Mouse (Mus musculus) intestine, embryonic 16.5 days (tissue): ENCODE measurements around the gene Zfpm1. TPM values are rescaled to one million over a fixed set of nuclear protein-coding genes. Genes with fewer than 3 reads are reported as not detected.

Source experiments
- ATAC-seq: fragments of 200-750 bp; cut with Nextera tagmentation; 2 replicates; pipeline ENCODE4 v1.8.0; 2017; ENCODE audit warnings: moderate TSS enrichment, moderate library complexity
- H3K27ac ChIP-seq: fragments of 300-500 bp; sonication (generic); 2 replicates; pipeline ENCODE4 v1.5.1; 2014; ENCODE audit warnings: mild to moderate bottlenecking, low read length
- H3K27me3 ChIP-seq: fragments of 300-500 bp; sonication (generic); replicated peaks from 2 replicates; pipeline ENCODE4 v1.6.1; 2014; ENCODE audit warnings: low read length, control low read depth, mixed read lengths; ENCODE audit not compliant: control insufficient read depth, insufficient read depth
- H3K36me3 ChIP-seq: fragments of 300-500 bp; sonication (generic); 2 replicates; pipeline ENCODE4 v1.6.1; 2014; ENCODE audit warnings: low read length, control low read depth; ENCODE audit not compliant: control insufficient read depth, insufficient read depth
- H3K4me1 ChIP-seq: fragments of 300-500 bp; sonication (generic); 2 replicates; pipeline ENCODE4 v1.6.1; 2014; ENCODE audit warnings: low read length, control low read depth, mixed read lengths; ENCODE audit not compliant: control insufficient read depth, insufficient read depth
- H3K4me2 ChIP-seq: fragments of 300-500 bp; sonication (generic); 2 replicates; pipeline ENCODE4 v1.6.1; 2014; ENCODE audit warnings: low read depth, low read length, control low read depth
- H3K4me3 ChIP-seq: fragments of 300-500 bp; sonication (generic); 2 replicates; pipeline ENCODE4 v1.5.1; 2014; ENCODE audit warnings: mild to moderate bottlenecking, low read length
- H3K9ac ChIP-seq: fragments of 300-500 bp; sonication (generic); 2 replicates; pipeline ENCODE4 v1.6.1; 2014; ENCODE audit warnings: low read depth, low read length
- H3K9me3 ChIP-seq: fragments of 300-500 bp; sonication (generic); 2 replicates; pipeline ENCODE4 v1.6.1; 2016; ENCODE audit warnings: low read length, control low read depth; ENCODE audit not compliant: control insufficient read depth
- WGBS: fragments of 180-500 bp; shearing (Covaris S2); extraction: QIAGEN DNeasy Blood & Tissue Kit; methylation state at CpG from one replicate; pipeline ENCODE4 v1.1.7; 2014; 5-methylcytosine and 5-hydroxymethylcytosine counted together
- polyA plus RNA-seq: library from polyadenylated mRNA; unstranded; fragments of >200 nt; fragmentation: Nextera tagmentation; extraction: Ambion mirVana; gene quantifications from 2 replicates; pipeline ENCODE4 v1.2.1, GENCODE M21; 2015

Gene Zfpm1
- 2.6 and 2.7 TPM in 2 replicates for polyA plus RNA-seq

DNA sequence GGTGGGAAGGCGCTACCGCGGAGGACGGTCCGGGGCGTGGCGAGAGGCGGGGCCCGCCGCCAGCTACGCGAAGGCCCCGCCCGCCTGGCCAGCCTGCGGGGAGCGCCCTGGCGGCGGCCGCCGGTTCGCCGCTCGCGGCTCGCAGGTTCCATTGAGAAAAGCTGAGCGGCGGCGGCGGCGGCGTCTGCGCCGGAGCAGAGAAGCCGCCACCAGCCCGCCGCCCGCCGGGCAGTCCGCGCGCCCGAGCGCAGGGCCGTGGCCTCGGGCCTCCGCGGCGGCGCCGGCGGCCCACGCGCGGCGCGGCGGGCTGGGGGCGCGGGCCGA is at the start of gene Zfpm1:
Gene Zfpm1, plus strand, starts transcription at position 107 of the 324 bp plus-strand sequence.
- Histone ChIP-seq H3K9me3 (no peaks in the 10 kb centered on the region), H3K4me1 (peaks cover 42% of the 10 kb centered on the region), H3K36me3 (no peaks in the 10 kb centered on the region), H3K27me3 (no peaks in the 10 kb centered on the region), H3K4me2 (peak within 1 kb of the TSS; percentile 93), H3K9ac (peak within 1 kb of the TSS; percentile 87), H3K27ac (peak within 1 kb of the TSS; percentile 87), H3K4me3 (peak within 1 kb of the TSS; percentile 82)
- WGBS: 0% methylated on average over 18 of the region's 60 CpGs
- no peak for ATAC-seq

DNA sequence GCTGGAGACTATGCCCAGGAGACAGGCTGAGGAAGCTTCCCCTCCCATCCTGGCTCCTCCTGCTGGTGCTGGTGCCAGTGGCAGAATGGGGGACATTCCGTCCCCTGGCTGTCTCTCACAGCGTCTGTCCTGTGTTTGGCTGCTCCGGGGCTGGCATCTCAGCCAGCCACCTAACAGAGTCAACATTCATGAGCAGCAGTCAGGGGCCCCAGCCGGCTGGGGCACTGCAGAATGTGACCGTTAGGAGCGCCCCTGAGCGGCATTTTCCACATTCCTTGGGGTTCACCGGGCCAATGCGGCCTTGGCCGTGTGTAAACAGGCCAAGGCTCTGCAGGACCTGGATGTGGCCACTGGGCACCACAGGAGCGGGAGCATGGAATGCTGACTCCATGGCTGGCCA is 47.9 kb upstream of the Zfpm1 start:
- 21% methylated on average over 11 of the region's 11 CpGs for WGBS
- 0 out of 2 replicates have a peak, but pooled peaks have one; percentile 22 for ATAC-seq

DNA sequence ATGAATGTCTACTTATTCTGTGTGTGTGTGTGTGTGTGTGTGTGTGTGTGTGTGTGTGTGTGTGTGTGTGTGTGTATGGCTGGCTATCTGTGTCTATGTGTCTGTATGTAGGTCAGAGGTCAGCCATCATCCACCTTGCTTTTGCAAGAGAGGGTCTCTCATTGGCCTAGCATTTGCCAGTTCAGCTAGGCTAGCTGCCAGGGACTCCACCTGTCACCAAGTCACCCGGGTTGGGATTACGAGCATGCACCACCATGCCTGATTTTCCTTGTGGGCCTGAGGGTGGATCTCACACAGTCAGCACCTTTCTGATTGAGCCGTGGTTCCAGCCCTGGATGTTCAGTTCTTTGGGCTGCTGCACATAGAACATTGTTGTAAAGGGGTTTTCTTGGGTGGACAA is 45.4 kb upstream of the Zfpm1 start:
- Histone ChIP-seq H3K4me1 (peaks cover 9% of the 10 kb centered on the region), H3K9ac (no peak overlapping the region), H3K4me3 (no peak overlapping the region), H3K36me3 (no peaks in the 10 kb centered on the region), H3K9me3 (no peaks in the 10 kb centered on the region), H3K27me3 (no peaks in the 10 kb centered on the region; the same call in 1 of the 2 replicates), H3K4me2 (no peak overlapping the region), H3K27ac (no peak overlapping the region)
- 92% methylated on average over 3 of the region's 3 CpGs for WGBS
- ATAC-seq: no peak

More for the DNA sequence above, 47.9 kb upstream of the Zfpm1 start:
- H3K9ac ChIP-seq: no peak overlapping the region
- H3K27me3 ChIP-seq: peaks cover 13% of the 10 kb centered on the region; the same call in 1 of the 2 replicates
- no peak overlapping the region for H3K4me2 ChIP-seq
- H3K9me3 ChIP-seq: no peaks in the 10 kb centered on the region
- no peak overlapping the region for H3K4me3 ChIP-seq
- H3K4me1 ChIP-seq: peaks cover 12% of the 10 kb centered on the region
- H3K27ac ChIP-seq: no peak overlapping the region
- H3K36me3 ChIP-seq: no peaks in the 10 kb centered on the region

DNA sequence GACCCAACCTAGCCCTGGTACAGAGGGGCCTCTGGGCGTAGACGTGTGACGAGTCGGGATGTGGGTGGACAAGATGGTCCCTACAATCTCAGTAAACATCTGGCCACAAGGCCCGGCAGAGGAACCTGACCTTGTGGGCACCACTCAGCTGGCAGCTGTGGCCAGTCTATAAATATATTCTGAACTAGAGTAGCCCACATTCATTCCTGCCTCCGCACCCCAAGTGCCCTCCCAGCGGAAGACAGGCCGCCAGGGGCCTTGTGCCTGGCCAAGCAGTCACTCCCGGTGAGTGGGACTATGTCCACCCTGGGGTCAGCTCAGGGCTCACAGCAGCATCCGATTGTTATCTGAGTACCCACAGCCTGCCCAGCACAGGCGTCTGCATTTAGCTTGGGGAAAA is 43.7 kb upstream of the Zfpm1 start:
- no peaks in the 10 kb centered on the region; the same call in 1 of the 2 replicates for H3K27me3 ChIP-seq
- H3K4me1 ChIP-seq: peaks cover 9% of the 10 kb centered on the region
- no peak for ATAC-seq
- H3K4me3 ChIP-seq: no peak overlapping the region
- no peaks in the 10 kb centered on the region for H3K36me3 ChIP-seq
- no peak overlapping the region for H3K4me2 ChIP-seq
- no peak overlapping the region for H3K9ac ChIP-seq
- 64% methylated on average over 11 of the region's 11 CpGs for WGBS
- no peak overlapping the region for H3K27ac ChIP-seq
- no peaks in the 10 kb centered on the region for H3K9me3 ChIP-seq

DNA sequence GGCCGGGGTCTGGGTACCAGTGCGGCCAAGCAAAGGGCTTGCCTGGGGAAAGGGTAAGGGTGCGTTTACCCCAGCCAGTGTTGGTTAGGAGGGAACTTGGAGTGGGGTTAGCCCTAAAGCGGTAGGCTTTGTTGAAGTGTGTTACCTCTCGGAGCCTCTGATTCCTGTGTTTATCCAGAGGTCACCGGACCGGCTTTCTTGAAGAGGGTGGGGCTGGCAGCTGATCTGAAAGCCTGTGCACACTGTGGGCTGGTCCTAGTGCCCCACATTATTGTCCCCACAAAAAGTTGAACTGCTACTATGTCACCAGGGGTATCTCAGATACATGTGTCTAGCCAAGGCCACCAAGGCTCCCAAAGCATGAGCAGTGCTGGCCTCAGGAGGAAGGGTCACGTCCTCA is 43.2 kb upstream of the Zfpm1 start:
- Histone ChIP-seq H3K4me2 (no peak overlapping the region), H3K9ac (no peak overlapping the region), H3K27me3 (no peaks in the 10 kb centered on the region), H3K4me3 (no peak overlapping the region), H3K4me1 (peaks cover 9% of the 10 kb centered on the region), H3K36me3 (no peaks in the 10 kb centered on the region), H3K9me3 (no peaks in the 10 kb centered on the region), H3K27ac (no peak overlapping the region)
- WGBS: 29% methylated on average over 8 of the region's 8 CpGs
- ATAC-seq: no peak

DNA sequence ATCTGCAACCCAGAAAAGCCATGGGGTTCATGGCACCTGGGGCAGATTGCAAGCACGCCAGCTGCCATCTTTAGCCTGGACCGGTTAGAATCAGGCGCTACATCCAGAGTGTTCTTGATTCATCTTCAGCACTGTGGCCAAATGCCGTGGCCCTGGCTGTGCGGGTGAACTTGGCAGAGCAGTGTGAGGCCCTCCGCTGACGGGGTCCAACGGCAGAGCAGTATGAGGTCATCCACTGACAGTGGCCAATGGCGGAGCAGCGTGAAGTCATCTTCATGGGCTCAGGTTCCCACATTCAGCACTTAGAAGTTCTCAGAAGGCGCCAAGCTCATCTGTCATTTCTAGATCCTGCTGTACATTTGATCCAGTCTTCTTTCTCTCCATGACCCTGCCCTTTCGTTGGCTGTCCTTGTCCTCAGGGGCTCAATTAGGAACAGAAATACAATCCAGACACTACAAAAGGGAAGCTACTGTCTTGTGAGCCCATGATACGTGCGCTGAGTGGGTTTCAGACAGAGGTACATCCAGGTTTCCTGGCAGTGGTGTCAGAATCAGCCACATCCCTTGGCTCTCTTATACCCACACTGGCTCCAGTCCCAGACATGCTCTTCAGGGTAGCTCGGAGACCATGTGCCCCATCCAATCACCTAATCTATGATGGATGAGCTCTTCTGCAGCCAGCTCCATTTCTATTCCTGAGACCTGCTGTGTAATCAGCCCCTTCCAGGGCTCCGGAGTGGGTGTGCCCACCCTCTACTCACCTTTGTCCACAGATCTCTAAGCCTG is 41.5 kb upstream of the Zfpm1 start:
- no peak for ATAC-seq
- 0 out of 2 replicates have a peak, but pooled peaks cover 3% of the 10 kb centered on the region for H3K4me1 ChIP-seq
- H3K9ac ChIP-seq: no peak overlapping the region
- no peaks in the 10 kb centered on the region for H3K9me3 ChIP-seq
- H3K36me3 ChIP-seq: no peaks in the 10 kb centered on the region
- H3K27ac ChIP-seq: no peak overlapping the region
- 87% methylated on average over 16 of the region's 16 CpGs for WGBS
- H3K27me3 ChIP-seq: no peaks in the 10 kb centered on the region
- H3K4me2 ChIP-seq: no peak overlapping the region
- H3K4me3 ChIP-seq: no peak overlapping the region

DNA sequence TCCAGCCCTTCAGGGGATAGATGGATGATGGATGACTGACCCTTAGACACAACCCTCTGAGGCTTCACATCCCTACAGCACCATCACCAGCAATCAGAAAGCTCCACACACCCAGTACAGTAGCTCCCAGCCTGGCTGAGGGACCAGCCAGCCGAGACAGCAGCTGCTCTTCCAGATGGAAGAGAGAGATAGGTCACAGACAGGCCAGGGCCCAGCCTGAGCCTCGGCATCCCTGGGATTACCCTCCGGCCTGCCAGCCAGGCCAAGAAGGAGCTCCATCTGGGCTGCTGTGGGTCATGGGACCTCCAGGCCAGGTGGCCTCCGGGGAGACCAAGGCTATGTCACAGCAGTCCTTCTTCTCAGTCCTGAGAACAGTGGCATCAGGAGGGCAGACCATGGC is 38.6 kb upstream of the Zfpm1 start:
- no peaks in the 10 kb centered on the region for H3K9me3 ChIP-seq
- no peak overlapping the region for H3K4me2 ChIP-seq
- no peaks in the 10 kb centered on the region for H3K27me3 ChIP-seq
- 0 out of 2 replicates have a peak, but pooled peaks cover 7% of the 10 kb centered on the region for H3K4me1 ChIP-seq
- H3K4me3 ChIP-seq: no peak overlapping the region
- no peak overlapping the region for H3K9ac ChIP-seq
- no peak for ATAC-seq
- H3K36me3 ChIP-seq: no peaks in the 10 kb centered on the region
- WGBS: 69% methylated on average over 4 of the region's 4 CpGs
- H3K27ac ChIP-seq: no peak overlapping the region

DNA sequence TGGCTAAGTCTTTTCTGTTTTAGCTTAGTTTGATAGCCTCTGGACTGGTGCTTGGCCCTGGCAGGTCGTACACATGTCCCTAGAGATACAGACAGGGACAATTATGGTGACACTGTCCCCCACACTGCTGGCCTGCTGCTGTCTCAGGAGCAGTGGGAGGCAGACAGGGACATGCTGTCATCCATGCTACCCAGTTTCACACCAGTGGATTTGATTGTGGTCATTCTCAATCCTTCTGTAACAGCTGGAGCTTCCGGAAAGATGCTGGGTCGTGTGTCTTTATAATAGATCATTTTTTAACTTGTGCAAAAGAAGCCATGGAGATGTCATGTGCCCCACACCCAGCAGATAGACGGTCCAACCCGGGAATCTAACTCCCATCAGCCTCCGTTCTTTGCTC is 36.8 kb upstream of the Zfpm1 start:
- Histone ChIP-seq H3K27ac (no peak overlapping the region), H3K36me3 (no peaks in the 10 kb centered on the region), H3K27me3 (no peaks in the 10 kb centered on the region), H3K4me2 (no peak overlapping the region), H3K4me1 (0 out of 2 replicates have a peak, but pooled peaks cover 4% of the 10 kb centered on the region), H3K9ac (no peak overlapping the region), H3K4me3 (no peak overlapping the region), H3K9me3 (no peaks in the 10 kb centered on the region)
- WGBS: 77% methylated on average over 6 of the region's 6 CpGs
- no peak for ATAC-seq

DNA sequence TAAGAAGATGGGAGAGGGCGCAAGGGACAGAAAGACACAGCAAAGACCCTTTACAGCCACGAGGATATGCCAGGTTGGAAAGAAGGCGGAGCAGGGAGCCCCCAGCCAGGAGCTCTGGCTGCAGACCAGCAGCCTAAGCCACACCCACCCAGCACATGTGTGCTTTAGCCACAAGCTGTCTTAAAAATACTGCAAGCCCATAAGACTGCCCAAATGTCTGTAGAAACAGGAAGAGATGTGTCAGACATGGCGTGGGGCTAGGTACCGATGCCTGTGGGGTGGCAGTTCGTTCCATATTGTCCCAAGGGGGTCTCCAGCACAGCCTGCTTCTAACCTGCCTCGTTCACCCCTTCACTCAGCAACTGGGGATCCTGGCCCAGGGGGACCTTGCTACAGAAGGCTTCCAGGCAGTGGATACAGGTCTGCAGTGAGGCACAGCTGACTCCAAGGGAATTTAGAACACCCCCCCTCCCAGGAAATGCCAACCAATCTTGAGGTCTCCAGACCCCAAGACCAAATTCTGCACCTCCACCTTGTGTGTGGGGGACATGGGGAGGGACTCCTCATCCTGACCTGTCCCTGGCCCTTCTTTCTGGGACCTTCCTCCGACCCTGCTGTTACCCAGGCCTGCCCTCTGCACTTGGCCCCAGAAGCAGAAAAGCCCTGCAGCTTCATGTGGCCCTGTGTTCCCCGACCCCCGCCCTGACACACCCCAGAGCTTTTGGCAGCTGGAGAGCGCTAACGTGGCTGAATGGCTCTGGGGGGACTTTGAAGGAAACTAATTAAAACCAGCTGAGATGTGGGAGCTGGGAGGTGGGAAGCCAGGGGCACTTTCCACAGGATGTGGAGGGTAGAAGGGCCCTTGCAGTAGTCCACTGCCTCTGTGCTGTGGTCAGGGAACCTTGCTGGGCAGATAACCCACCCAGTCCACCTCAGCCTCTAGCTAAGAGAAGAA is 35.4 kb upstream of the Zfpm1 start:
- no peak for ATAC-seq
- H3K4me3 ChIP-seq: no peak overlapping the region
- no peaks in the 10 kb centered on the region for H3K27me3 ChIP-seq
- WGBS: 37% methylated on average over 12 of the region's 12 CpGs
- 0 out of 2 replicates have a peak, but pooled peaks cover 4% of the 10 kb centered on the region for H3K4me1 ChIP-seq
- H3K4me2 ChIP-seq: no peak overlapping the region
- H3K9me3 ChIP-seq: no peaks in the 10 kb centered on the region
- H3K36me3 ChIP-seq: no peaks in the 10 kb centered on the region
- no peak overlapping the region for H3K27ac ChIP-seq
- H3K9ac ChIP-seq: no peak overlapping the region
